Mouse (Mus musculus): Measurements from ENCODE around the gene Hpse.

Hpse gene

DNA sequence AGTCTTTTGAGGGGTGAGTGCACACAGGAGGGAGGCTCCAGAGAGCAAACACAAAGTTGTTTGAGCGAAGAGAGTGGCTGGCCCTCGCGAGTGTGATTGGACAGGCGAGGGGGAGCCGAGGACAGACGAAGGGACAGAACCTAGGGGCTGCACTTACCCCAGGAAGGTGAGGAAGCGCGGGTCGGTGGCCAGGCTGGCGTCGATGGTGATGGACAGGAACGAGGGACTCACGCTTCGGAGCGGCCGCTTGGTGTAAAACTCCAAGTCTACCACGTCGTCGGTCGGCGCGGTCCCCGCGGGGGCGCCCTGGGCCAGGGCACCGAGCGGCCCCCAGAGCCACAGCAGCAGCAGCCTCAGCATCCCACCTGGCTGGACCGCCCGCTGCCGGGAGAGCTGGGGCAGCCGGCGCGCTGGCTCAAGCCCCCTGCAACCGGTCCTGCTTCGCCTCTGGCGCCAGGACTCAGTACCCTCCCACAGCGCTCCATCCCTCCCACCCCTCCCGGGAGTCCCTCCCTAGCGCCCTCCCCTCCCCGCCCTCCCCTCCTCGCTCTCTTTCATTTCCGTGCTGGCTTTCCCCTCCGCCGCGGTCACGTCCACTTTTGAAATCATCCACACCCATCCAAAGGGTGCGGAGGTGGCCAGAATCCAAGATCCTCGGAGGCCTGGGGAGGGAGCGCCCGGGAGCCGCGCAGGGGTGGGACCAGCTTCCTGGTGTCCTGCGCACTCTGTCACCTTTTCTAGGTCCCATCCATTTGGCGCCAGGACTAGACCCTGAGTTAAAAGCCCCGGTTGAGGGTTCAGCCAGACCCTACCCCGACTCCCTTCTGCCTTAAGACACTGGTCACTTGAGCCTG, at the start of gene Hpse:
Gene Hpse (minus strand): TSS at position 482 of the 854 bp plus-strand sequence.
- peak; percentile 22 to 23 for DNase-seq

DNA sequence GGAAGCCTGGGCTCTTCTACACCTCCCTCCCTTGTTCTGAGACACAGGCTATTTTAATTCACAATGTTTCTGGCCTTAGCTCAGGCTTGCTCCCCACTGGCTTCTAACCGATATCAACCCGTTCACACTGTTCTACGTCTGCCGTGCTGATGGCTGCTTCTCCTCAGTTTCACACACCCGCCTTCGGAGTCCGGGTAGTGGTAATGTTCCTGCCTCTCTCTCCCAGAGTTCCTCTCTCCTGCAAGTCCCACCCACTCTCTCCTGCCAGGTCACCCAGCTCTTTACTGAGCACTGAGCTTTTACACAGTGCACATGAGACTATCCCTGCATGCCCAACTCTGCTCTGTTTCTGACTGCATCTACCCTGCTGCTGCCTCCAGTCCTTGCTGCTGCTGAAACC, 46.5 kb upstream of the Hpse start:
- no peak for DNase-seq

DNA sequence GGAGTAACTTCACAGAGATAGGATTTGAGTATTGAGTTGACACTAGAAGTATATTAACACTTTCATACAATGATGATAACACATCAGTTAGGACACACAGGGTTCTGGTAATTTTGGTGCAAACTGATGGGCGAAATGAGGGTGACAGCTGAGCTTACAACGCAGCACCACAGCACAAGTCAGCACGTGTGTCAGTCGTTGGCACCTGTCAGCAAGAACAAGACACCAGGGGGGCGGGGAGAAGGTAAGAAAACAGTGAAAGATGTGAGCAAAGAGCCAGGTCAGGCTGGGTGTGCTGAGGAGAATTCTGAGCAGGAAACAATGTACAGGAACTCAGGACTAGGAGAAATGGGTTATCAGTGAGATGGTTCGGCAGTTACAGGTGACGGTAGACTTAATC, 42.2 kb upstream of the Hpse start:
- no peak for DNase-seq

DNA sequence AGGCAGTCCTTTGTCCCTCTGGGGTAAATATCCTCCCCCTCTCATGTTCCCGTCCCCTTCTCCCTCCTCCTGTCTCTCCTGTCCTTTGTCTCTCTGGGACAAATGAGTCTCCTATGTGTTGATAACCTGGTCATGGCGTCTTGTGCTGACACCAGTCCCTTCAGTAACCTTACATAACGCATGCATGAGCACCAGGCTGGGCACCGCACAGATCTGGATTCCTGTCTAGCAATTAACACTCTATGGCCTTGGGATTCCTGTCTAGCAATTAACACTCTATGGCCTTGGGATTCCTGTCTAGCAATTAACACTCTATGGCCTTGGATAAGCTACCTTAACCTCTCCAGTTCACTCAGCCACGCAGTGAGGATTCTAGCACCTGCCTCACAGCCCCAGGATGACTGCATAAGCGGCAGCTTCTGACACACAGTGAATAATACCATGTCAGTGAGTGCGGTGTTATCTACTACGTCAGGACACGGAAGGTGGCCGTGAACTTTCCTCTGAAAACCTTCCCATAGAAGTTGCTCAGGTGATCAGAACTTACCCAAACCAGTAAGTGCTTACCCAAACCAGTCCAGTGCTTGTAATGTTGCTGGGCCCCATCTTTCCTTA, 40.6 kb upstream of the Hpse start:
- no peak for DNase-seq

DNA sequence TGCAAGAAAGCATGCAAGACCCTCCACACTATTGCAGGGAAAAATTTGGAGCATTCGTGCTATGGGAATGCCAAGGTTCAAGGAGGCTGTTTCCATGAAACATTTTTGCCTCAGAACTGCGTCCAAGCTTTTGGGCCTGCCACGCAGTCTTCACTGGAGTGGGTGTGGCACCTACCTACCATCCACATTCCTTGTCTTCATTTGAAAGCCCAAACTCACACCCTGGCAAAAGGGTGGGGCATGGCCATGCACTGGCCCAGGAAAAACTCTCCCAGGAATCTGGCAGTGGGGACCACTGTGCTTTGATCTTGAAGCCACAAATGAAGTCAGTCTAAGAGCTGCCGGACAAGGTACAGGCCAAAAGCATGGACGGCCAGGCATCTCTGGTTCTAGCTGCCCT, 38.6 kb upstream of the Hpse start:
- no peak for DNase-seq

DNA sequence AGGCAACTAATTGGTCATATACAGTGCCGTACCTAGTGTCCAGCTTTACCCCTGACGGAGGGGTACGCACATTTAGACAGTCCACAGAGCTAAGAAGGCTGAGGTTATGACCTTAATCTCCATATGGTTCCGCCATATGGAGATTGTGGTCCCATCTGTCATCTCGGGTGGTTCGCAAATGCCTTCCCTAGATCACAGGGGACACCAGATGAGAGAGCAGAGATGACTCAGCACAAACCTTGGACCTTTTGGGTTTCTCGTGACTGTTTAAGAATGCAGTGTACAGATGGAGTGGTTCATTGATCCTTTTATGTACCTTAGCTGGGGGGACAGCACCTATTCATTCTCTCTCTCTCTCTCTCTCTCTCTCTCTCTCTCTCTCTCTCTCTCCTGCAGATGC, 33.9 kb upstream of the Hpse start:
- DNase-seq: peak; percentile 18 to 42

DNA sequence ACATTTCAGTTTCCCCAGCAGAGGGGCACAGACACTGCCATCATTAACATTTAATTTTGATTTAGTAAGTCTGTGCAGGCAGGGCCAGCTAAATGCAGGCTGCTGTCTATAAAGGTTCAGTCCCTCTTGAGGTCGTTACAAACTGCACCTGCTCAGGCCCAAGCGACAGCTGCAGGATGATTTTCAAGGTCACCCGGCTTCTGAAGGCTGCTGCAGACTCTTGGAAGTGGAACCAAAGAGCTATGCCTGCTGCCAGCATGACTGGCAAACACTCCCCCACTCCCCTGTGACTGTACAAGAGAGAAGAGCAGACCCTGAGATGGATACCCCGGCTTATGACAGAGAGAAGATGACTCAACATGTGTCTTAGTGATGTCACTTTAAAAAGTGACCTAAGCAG, 32.1 kb upstream of the Hpse start:
- no peak for DNase-seq

DNA sequence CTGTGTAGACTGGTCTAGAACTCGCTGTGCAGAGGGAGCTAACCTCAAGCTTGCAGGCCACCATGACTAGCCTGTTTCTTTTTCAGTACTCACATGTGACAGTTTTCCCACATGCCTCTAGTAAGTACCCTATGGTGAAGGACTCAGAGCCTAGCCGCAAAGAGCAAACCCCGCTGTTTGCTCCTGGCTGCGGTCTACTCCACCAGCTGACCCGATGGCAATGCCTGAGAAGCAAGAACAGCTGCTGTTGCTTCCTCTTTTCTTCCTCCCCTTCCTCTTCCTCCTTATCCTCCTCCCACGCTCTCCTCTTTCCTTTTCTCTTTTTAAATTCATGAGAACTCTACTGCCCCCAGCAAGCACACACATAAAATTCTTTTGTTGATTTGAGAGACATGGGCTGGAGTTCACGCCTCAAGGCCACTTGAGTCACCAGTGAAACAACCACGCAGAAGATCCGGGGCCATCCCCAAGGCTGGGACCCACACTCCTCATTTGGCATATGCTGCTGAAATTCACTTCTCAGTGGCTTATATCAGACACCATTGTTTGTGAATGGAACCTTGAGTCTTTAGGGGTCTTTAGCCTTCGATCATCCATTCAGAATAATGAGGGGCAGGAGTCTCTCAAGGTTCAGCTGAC, 31.2 kb upstream of the Hpse start:
- DNase-seq: no peak

DNA sequence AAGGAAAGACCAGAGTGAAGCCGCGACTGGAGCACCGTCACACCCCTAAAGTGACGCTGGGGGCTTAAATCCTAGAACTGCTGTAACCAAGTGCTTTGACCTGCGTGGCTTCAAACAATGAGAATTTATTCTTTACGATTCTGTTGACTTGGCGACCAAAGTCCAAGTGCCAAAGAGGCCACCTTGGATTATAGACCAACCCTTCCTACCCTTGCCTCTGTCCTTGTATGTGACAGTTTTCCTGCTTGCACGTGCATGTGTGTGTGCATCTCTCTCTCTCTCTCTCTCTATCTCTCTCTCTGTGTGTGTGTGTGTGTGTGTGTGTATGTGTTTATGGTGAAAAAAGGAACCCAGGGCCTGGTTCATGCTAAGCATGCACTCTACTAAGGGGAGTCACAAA, 19.3 kb upstream of the Hpse start:
- DNase-seq: no peak

DNA sequence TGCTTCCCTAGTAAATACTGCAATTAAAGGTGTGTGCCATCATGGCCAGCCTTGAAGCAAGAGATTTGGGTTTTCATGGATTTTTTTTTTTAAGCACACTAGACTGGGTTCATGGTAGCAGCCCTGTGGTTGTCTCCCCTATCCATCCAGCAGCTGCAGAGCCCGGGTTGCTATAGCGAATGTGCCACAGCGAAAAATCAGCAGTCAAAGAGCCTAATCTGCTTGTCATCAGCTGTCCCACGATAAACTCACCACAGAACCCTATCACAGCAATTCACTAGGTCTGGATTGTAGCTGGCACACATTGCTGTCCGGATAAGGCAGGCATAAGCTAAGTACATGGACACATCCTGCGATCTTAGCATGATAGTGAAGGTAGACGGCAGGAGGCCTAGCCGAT, 17.4 kb upstream of the Hpse start:
- no peak for DNase-seq

DNA sequence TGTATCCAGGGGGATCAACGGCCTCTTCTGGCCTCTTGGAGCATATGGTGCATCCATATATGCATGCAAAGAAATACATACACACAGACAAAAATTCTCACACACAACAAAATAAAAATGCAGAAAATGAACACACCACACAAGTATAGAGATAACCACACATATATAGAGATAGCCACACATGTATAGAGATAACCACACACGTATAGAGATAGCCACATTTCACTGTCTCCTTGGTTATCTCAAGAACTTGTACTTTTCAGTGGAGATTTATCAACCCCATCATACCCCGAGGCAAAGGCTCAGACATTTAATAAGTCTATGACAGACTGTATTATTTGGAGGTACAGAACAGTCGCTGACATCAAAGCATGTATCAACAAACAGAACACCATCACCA, 15.0 kb upstream of the Hpse start:
- DNase-seq: no peak

DNA sequence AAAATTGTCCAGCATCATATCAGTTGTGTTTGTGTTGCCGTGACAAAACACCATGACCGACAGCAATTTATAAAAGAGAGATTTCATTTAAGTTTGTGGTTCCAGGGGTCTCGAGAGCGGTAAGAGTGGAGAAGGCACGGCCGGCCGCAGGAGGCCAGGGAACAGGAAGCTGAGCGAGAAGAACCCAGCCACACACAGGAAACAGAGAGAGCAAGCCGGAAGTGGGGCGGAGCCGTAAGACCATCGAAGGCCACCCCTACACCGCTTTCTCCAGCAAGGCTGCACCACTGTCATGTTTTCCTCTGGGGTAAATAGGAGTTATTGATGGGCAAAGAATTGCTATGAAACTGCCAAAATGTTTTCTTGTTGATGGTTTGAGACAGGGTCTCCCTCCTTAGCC, 9.2 kb upstream of the Hpse start:
- no peak for DNase-seq

DNA sequence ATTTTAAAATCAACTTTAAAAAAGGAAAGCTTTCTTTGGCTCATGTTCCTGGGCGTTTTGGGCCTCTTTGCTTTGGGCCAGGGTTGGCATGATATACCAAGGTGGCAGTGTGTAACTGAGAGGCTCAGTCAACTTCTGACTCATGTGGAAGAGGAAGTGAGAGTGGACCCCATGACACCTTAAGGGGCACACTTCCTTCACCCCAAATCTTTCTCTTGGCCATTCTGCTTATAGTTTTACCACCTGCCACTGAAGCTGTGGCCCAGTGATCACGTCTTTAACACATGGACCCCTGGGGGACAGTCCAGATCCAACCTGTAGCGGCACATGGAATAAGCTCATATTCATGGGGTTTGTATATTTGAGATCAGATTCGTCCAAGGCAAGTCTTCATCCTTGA, 6.5 kb upstream of the Hpse start:
- no peak for DNase-seq

DNA sequence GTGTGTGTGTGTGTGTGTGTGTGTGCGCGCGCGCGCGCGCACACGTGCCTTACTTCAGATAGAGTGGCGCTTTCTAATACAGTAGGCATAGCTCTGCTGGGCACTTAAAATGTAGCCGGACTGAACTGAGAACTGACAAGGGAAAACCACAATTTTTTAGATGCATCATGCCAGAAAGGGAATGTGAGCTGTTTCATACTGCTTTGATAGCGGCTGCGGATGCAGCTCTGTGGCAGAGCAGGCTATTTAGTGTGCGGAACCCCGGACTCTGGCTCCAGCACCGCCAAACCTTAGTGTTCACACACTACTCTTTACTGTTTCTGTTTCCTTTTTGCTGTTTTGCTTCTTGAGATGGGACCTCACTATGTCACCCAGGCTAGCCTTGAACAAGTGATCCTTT, 2.8 kb downstream of the Hpse start:
- DNase-seq: no peak

DNA sequence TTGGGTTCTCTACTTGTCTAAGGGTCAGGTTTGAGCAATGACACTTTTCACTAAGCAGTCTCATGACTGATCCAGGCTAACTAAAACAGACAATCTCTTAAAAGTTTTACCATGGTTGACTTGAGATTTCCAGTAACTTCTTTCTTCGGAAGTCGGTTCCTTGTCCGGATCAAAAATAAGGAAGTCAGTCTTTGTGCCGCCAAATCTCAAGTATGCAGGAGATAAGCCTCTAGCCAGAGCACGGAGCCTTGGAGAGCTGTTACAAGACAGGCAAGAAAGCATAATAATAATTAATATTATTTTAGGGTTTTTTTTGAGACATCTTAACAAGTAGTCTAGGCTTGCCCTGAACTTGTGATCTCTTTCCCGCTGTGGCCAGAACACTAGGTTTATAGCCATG, 8.3 kb downstream of the Hpse start:
- no peak for DNase-seq

DNA sequence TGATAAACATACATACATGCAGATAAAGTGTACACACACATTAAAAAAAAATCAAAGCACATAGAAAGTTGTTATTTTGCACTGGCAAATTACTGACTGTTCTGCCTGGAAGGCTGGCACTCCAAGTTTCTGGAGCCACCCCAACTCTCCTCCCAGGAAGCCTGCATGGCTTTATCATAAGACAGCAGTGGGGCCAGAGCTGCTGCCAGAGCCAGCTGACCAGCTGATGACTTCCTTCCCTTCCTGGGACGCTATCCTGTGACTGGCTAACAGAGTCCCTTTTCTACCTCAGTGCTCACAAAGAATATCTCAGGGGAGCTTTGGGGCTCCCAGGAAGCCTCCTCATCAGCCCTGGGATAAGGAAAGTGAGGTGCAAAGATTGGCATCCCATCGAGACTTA, 9.5 kb downstream of the Hpse start:
- peak; percentile 10 to 24 for DNase-seq

DNA sequence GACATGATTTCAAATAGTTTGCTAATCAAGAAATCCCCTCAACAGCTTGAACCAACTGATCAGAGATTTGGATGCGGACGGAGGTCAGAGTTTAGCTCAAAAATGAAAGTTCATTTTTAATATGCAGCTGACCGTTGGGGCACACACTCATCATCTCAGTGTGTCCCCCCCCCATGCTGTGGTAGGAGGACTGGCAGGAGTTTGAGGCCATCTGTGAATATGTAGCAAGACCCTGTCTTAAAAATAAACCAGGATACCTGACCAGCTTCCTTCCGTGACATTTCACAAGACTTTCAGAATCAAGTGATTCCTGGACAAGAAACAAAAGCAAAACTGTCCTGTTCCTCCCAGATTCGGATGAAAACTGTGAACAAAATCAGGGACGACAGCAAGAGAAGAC, 10.5 kb downstream of the Hpse start:
- DNase-seq: no peak

DNA sequence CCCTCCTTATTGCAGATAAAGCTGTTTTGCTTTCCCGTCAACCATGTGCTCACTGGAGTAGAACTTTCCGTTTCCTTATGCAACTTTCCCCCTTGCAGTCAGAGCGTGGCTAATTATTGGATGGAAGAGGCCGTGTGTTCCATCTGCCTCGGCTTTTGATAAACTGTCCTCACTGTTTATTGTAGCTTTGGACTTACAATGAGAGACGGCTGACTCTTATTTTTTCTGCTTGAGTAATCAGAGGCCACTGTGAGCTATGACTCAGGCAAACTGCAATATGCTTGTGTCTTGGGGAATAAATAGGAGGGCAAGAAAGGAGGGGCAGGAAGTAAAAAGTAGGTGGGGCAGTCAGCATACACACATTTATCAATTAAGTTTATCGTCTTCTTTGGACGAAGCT, 12.8 kb downstream of the Hpse start:
- no peak for DNase-seq

DNA sequence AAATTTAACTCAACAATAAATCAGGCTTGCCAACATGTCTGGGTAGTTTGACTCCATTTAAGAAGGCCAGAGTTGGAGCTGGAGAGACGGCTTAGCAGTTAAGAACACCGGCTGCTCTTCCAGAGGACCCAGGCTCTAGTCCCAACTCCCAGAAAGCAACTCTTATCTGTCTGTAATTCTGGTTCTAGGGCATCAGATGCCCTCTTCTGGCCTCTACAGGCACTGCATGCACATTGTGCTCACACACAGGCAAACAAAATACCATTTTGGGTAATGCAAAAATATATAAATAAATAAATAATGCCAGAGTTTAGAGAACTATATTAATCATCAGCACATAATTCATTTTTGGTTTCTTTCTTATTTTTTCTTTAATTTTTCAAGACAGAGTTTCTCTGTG, 15.2 kb downstream of the Hpse start:
- no peak for DNase-seq

DNA sequence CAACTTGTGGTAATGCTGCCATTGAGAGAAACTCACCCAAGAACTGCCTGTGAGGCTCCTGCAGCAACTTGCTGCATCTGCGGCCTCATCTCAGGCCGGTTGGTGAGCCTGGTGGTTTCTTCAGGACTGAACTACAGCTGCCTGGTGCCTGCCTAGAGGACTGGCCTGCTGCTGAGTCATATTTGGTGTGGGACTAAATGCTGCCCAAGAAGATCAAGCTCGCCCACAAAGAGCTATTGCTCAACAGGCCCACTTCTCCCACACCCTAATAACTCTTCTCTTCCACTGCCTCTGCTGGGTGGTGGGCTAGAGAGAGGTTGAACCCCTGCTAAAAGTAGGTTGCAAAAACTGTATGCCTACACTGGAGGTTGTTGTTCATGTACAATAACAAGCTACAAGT, 17.2 kb downstream of the Hpse start:
- no peak for DNase-seq

DNA sequence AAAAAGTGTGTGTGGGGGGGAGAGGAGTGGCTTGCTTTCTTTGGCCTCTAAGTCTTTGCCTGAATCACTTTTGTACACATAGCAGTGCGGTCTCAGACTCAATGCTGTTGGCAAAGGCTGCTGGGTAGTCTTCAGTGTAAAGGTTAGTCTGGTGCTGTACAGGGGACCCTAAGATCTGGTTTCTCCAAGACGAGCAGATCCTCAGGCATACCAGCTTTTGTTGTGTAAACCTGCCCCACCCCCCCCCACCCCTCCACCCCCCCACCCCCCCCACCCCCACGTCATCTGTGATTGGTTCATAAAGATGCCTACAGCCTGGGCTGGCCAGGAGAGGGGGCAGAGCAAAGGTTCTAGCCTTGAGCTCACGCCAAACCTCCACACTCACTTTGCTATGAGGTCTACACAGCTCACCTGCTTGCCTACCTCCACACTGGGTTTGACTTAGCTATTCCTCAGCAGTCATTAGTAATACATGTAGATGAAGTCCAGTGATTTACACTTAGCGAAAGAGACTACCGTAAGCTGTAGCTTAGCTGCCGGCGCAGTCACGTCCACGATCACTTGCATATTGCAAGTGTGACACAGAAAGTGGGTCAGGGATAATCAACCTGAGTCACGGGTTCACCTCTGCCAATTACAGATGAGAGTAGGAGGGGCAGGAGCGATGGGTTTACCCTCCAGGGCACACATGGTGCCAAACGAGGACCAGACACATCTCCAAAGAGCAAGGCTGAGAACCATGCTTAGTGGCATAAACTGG, 18.5 kb downstream of the Hpse start:
- DNase-seq: no peak

DNA sequence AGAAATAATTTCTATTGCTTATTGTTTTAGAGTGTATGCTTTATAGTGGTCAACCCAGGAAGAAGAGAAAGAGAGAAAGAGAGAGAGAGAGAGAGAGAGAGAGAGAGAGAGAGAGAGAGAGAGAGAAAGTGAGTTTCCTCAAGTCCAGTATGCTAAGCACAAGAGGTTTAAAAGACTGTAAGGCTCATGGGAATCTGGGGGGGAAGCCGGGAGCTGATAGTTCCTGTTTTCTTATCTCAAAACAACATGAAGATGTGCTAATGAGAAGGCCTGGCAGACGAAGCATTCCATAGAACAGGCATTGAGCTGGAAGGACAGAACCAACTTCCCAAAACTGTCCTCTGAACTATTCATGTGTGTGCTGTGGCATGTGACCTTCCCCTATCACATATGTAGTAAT, 21.6 kb downstream of the Hpse start:
- no peak for DNase-seq

DNA sequence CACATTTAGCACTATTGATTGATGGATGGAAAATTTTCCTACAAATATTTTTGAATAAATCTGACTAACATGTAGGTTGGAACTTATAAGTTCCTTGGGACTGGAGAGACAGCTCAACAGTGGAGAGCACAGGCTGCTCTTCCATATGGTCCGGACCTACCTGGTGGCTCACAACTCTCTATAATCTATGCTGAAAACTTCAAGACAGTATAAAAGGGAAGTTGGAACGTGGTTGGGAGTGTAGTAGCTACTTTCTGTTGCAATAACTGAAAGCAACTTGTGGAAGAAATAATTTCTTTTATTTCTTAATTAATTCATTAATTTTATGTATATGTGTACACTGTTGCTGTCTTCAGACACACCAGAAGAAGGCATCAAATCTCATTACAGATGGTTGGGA, 22.1 kb downstream of the Hpse start:
- DNase-seq: no peak

DNA sequence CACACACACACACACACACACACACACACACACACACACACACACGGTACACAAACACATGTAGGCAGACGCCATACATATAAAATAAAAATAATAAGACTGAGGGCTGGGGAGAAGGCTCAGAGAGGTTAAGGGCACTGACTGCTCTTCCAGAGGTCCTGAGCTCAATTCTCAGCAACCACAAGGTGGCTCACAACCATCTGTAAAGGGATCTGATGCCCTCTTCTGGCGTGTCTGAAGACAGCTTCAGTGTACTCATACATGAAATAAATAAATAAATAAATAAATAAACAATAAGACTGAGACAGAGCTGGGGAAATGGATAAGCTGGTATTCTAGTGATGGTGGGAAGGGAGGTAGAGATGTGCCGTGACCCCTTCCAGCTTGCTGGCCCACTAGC, 33.9 kb downstream of the Hpse start:
- DNase-seq: no peak

All from cerebellum, postnatal 14 days (tissue).